Mouse (Mus musculus) E14TG2a.4 (cell line): ENCODE measurements around the gene Sh3d19.

Experiments used
- CTCF ChIP-seq: conservative IDR thresholded peaks from 2 replicates; pipeline ENCODE4 v1.5.1; 2014; ENCODE audit warnings: low read length
- POU5F1 ChIP-seq: IDR thresholded peaks from 2 replicates; pipeline ENCODE4 v1.6.1; 2014; ENCODE audit warnings: low read length, borderline replicate concordance

GRCm38 (mm10) chr3:86149063-86149462 is 178.2 kb downstream of the Sh3d19 start:
- TF ChIP-seq CTCF: no peak
- TF ChIP-seq POU5F1: 0 out of 2 replicates have a peak, but pooled peaks have one; percentile 28
